Mouse (Mus musculus) right cerebral cortex, adult 18-20 months (tissue): ENCODE data around the gene Hnrnpl.
A peak's percentile ranks its signal among the peaks of the same experiment; 100 is the strongest.

Source experiments
- DNase-seq: peaks from one replicate; pipeline ENCODE4 v3.0.0; 2022; ENCODE audit warnings: mixed read lengths

Hnrnpl gene

GRCm38 (mm10) chr7:28831411-28832125 is 23.2 kb downstream of the Hnrnpl start:
- no peak for DNase-seq

GRCm38 (mm10) chr7:28832137-28832536 is 23.8 kb downstream of the Hnrnpl start:
- DNase-seq = no peak

GRCm38 (mm10) chr7:28833723-28834347 is 25.5 kb downstream of the Hnrnpl start, which contains the start of gene Lgals4:
Gene Lgals4 (plus strand): TSS chr7:28833854.
- DNase-seq = no peak

- no peak for DNase-seq
Observed at GRCm38 (mm10) chr7:28836936-28837335, 28.6 kb downstream of the Hnrnpl start.

GRCm38 (mm10) chr7:28838331-28838730 is 30.0 kb downstream of the Hnrnpl start:
- DNase-seq = no peak

- no peak for DNase-seq
Observed at GRCm38 (mm10) chr7:28847273-28847672, 38.9 kb downstream of the Hnrnpl start.

GRCm38 (mm10) chr7:28849700-28850236 is 41.4 kb downstream of the Hnrnpl start:
- no peak for DNase-seq

GRCm38 (mm10) chr7:28850642-28851041 is 42.3 kb downstream of the Hnrnpl start:
- no peak for DNase-seq

GRCm38 (mm10) chr7:28859953-28860352 is 51.6 kb downstream of the Hnrnpl start:
- no peak for DNase-seq

- no peak for DNase-seq
Observed at GRCm38 (mm10) chr7:28860898-28861297, 52.6 kb downstream of the Hnrnpl start.

GRCm38 (mm10) chr7:28862817-28863499 is 54.6 kb downstream of the Hnrnpl start:
- peak; percentile 62 for DNase-seq

- no peak for DNase-seq
Observed at GRCm38 (mm10) chr7:28863540-28863939, 55.2 kb downstream of the Hnrnpl start, which contains the start of gene Lgals7. Gene Lgals7 (plus strand): TSS chr7:28863853.

GRCm38 (mm10) chr7:28864288-28864750 is 56.0 kb downstream of the Hnrnpl start:
- no peak for DNase-seq

GRCm38 (mm10) chr7:28865481-28866300 is 57.4 kb downstream of the Hnrnpl start:
- peak; percentile 93 for DNase-seq

- DNase-seq = no peak
Observed at GRCm38 (mm10) chr7:28866769-28867507, 58.6 kb downstream of the Hnrnpl start.

GRCm38 (mm10) chr7:28867508-28868340 is 59.4 kb downstream of the Hnrnpl start:
- peak; percentile 49 for DNase-seq

- no peak for DNase-seq
Observed at GRCm38 (mm10) chr7:28870901-28871664, 62.7 kb downstream of the Hnrnpl start.
